Mouse (Mus musculus): Measurements from ENCODE around the gene Gclm. TPM values are rescaled to one million over a fixed set of nuclear protein-coding genes. Genes with fewer than 3 reads are reported as not detected.

Gclm gene
- total and polyA plus RNA-seq, 3 experiments, result 20.7 to 51.4 (median 44.8) TPM

GRCm38 (mm10) chr3:122313936-122314335 is 68.6 kb downstream of the Gclm start:
- intact Hi-C loops (cut with DNase I), result loop anchor here (5.0 kb wide), 1 partner anchor 108 kb away; no protein-coding TSS in a partner anchor
- no peaks in the 10 kb centered on the region for H3K36me3 ChIP-seq (ENCODE audit: control insufficient read depth, insufficient read depth, low read length)
- no peak overlapping the region for H3K4me3 ChIP-seq
- no peak for DNase-seq
- no peak overlapping the region for H3K9ac ChIP-seq (ENCODE audit: low read depth, low read length)
- TF ChIP-seq CTCF (IDR thresholded peaks at IDR 0.05), result no peak
- TF ChIP-seq EP300 (IDR thresholded peaks at IDR 0.05; ENCODE audit: insufficient read depth, low read depth, low read length), result no peak
- TF ChIP-seq POLR2A (IDR thresholded peaks at IDR 0.05; ENCODE audit: insufficient read depth, low read depth, low read length), result no peak
- no peaks in the 10 kb centered on the region for H3K79me2 ChIP-seq (replicated peaks; ENCODE audit: control insufficient read depth, insufficient read depth, low read length)
- H3K4me1 ChIP-seq (ENCODE audit: control insufficient read depth, insufficient read depth, low read length), result peaks cover 2% of the 10 kb centered on the region; the same call in 1 of the 2 replicates
- WGBS, result 38% methylated on average over 7 of the region's 7 CpGs
- no peaks in the 10 kb centered on the region for H3K27me3 ChIP-seq (ENCODE audit: control insufficient read depth, insufficient read depth, low read length)
- no peak overlapping the region for H3K27ac ChIP-seq

GRCm38 (mm10) chr3:122316621-122317020 is 71.3 kb downstream of the Gclm start:
- intact Hi-C loops (cut with DNase I), result no loop called here
- Histone ChIP-seq H3K27me3 (ENCODE audit: control insufficient read depth, insufficient read depth, low read length) (no peaks in the 10 kb centered on the region), H3K9ac (ENCODE audit: low read depth, low read length) (no peak overlapping the region), H3K36me3 (ENCODE audit: control insufficient read depth, insufficient read depth, low read length) (no peaks in the 10 kb centered on the region), H3K79me2 (replicated peaks; ENCODE audit: control insufficient read depth, insufficient read depth, low read length) (no peaks in the 10 kb centered on the region), H3K4me1 (ENCODE audit: control insufficient read depth, insufficient read depth, low read length) (peaks cover 2% of the 10 kb centered on the region; the same call in 1 of the 2 replicates), H3K27ac (no peak overlapping the region), H3K4me3 (no peak overlapping the region)
- TF ChIP-seq POLR2A (IDR thresholded peaks at IDR 0.05; ENCODE audit: insufficient read depth, low read depth, low read length) (no peak), CTCF (IDR thresholded peaks at IDR 0.05) (no peak), EP300 (IDR thresholded peaks at IDR 0.05; ENCODE audit: insufficient read depth, low read depth, low read length) (no peak)
- WGBS, result 34% methylated on average over 11 of the region's 11 CpGs
- DNase-seq, result no peak

GRCm38 (mm10) chr3:122317339-122317738 is 72.0 kb downstream of the Gclm start:
- DNase-seq, result no peak
- intact Hi-C loops (cut with DNase I), result no loop called here
- H3K4me1 ChIP-seq (ENCODE audit: control insufficient read depth, insufficient read depth, low read length), result peaks cover 2% of the 10 kb centered on the region; the same call in 1 of the 2 replicates
- no peak for TF ChIP-seq CTCF (IDR thresholded peaks at IDR 0.05)
- H3K27me3 ChIP-seq (ENCODE audit: control insufficient read depth, insufficient read depth, low read length), result no peaks in the 10 kb centered on the region
- no peak overlapping the region for H3K27ac ChIP-seq
- no peak overlapping the region for H3K9ac ChIP-seq (ENCODE audit: low read depth, low read length)
- no peak overlapping the region for H3K4me3 ChIP-seq
- H3K36me3 ChIP-seq (ENCODE audit: control insufficient read depth, insufficient read depth, low read length), result no peaks in the 10 kb centered on the region
- WGBS, result 91% methylated on average over 6 of the region's 6 CpGs
- no peaks in the 10 kb centered on the region for H3K79me2 ChIP-seq (replicated peaks; ENCODE audit: control insufficient read depth, insufficient read depth, low read length)

Small RNAs within 50 kb of the gene (microRNA-seq; reads per million reads assigned to microRNA genes)
- gene Gm22903 (0 reads per million in 2 experiments), gene Mir760 (13.9 to 27.5 reads per million in 2 experiments)

Other genes with a start within 250 kb of the Gclm start
- 1 to 10 TPM; 1.6 to 2.3 TPM for gene Abca4, start 201.1 kb upstream of the Gclm start, total RNA-seq (2021)
- 2.6 TPM in 2 replicates for gene Abca4, start 201.1 kb upstream of the Gclm start, polyA plus RNA-seq (2012; rRNA removed)
- gene Dnttip2, start 28.8 kb downstream of the Gclm start, total RNA-seq (2021), result 10 to 100 TPM; 25.7 to 25.8 TPM
- gene Dnttip2, start 28.8 kb downstream of the Gclm start, polyA plus RNA-seq (2012; rRNA removed), result 6.9 and 11.1 TPM in 2 replicates
- 1 to 10 TPM; 4.7 to 7.5 TPM for gene Bcar3, start 48.6 kb downstream of the Gclm start, total RNA-seq (2021)
- gene Bcar3, start 48.6 kb downstream of the Gclm start, polyA plus RNA-seq (2012; rRNA removed), result 10.0 and 10.2 TPM in 2 replicates